Mouse (Mus musculus) ES-Bruce4 (cell line): ENCODE results near the gene Myom3. TPM values are rescaled to one million over a fixed set of nuclear protein-coding genes. Genes with fewer than 3 reads are reported as not detected.

Experiments used
- H3K27ac ChIP-seq: 2 replicates; pipeline ENCODE4 v1.5.1; 2012; ENCODE audit warnings: low read length, inconsistent platforms; ENCODE audit not compliant: insufficient read depth
- H3K27me3 ChIP-seq: 2 replicates; pipeline ENCODE4 v1.6.1; 2012; ENCODE audit warnings: mild to moderate bottlenecking, low read length, inconsistent platforms; ENCODE audit not compliant: control insufficient read depth, poor library complexity, insufficient read depth, severe bottlenecking
- H3K36me3 ChIP-seq: 2 replicates; pipeline ENCODE4 v1.6.1; 2012; ENCODE audit warnings: inconsistent platforms, mild to moderate bottlenecking, low read length, moderate library complexity; ENCODE audit not compliant: control insufficient read depth, poor library complexity, insufficient read depth, severe bottlenecking
- H3K4me1 ChIP-seq: one replicate; pipeline ENCODE4 v1.8.1; 2011; ENCODE audit warnings: low read length; ENCODE audit not compliant: control insufficient read depth, insufficient read depth
- H3K4me3 ChIP-seq: 2 replicates; pipeline ENCODE4 v1.5.1; 2011; ENCODE audit warnings: low read depth, mild to moderate bottlenecking, low read length
- H3K9ac ChIP-seq: 2 replicates; pipeline ENCODE4 v1.6.1; 2012; ENCODE audit warnings: low read depth, mild to moderate bottlenecking, inconsistent platforms; ENCODE audit not compliant: poor library complexity, severe bottlenecking
- H3K9me3 ChIP-seq: replicated peaks from 2 replicates; pipeline ENCODE4 v1.6.1; 2012; ENCODE audit warnings: mild to moderate bottlenecking, low read length, inconsistent platforms; ENCODE audit not compliant: control insufficient read depth, poor library complexity, insufficient read depth, severe bottlenecking
- CTCF ChIP-seq: IDR thresholded peaks from one replicate; pipeline ENCODE4 v1.8.1; 2011; ENCODE audit warnings: low read depth, low read length
- EP300 ChIP-seq: IDR thresholded peaks from 2 replicates; pipeline ENCODE4 v1.6.1; 2011; ENCODE audit warnings: low read depth, low read length; ENCODE audit not compliant: insufficient read depth
- POLR2A ChIP-seq: IDR thresholded peaks from one replicate; pipeline ENCODE4 v1.8.1; 2011; ENCODE audit warnings: low read length; ENCODE audit not compliant: insufficient read depth
- polyA plus RNA-seq: library from polyadenylated mRNA; stranded (reverse); fragments of >200 nt; gene quantifications from 2 replicates; pipeline ENCODE4 v1.2.4, GENCODE M21; 2011; ENCODE audit warnings: low read depth; ENCODE audit not compliant: missing spikeins, insufficient read depth, insufficient read length

Myom3 gene
- polyA plus RNA-seq, 1 experiment = not detected

DNA sequence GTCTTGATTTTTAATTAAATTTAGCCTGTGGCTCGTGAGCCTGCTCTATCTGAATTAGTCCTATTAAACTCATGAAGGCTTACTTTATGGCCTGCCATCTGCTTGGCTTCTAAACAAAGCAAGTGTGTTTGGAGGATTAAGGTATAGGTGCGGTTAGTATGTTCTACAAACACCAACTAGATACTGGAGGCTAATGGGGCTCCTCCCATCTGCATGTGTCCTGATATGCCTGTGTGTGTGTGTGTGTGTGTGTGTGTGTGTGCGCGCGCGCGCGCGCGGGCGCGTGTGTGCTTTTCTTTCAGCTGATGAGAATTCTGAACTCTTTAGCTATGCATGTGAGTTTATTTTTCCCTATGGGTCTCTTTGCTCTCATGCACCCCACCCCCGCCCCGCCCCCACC, 19.8 kb upstream of the Myom3 start:
- Histone ChIP-seq H3K9ac (no peak overlapping the region), H3K27ac (no peak overlapping the region), H3K4me3 (no peak overlapping the region), H3K4me1 (no peaks in the 10 kb centered on the region), H3K27me3 (no peaks in the 10 kb centered on the region), H3K36me3 (no peaks in the 10 kb centered on the region), H3K9me3 (0 out of 2 replicates have a peak, but pooled peaks cover 3% of the 10 kb centered on the region)
- no peak for TF ChIP-seq CTCF
- no peak for TF ChIP-seq POLR2A
- no peak for TF ChIP-seq EP300

DNA sequence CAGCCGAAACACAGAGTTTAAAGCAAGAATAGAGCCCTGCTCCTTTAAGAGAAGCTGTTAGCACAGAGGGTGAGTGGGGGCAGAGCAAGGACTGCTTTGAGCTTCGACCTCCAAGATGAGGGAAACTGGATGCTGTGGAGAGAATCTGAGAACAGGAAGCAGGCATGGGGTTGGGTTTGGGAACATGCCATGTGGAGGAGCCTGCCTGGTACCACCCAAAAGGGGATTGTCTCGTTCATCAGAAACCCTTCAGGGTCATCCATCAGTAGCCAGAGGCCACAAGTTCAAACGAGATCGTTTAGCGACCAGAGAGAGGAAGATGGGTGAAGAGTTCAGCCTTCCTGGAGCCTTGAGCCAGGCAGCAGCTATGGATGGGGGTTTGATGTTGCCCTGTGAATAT, 16.0 kb upstream of the Myom3 start:
- H3K4me1 ChIP-seq = no peaks in the 10 kb centered on the region
- no peaks in the 10 kb centered on the region for H3K36me3 ChIP-seq
- no peaks in the 10 kb centered on the region for H3K27me3 ChIP-seq
- no peaks in the 10 kb centered on the region for H3K9me3 ChIP-seq
- TF ChIP-seq POLR2A = no peak
- TF ChIP-seq CTCF = no peak
- no peak for TF ChIP-seq EP300
- H3K27ac ChIP-seq = no peak overlapping the region
- H3K4me3 ChIP-seq = no peak overlapping the region
- H3K9ac ChIP-seq = no peak overlapping the region

DNA sequence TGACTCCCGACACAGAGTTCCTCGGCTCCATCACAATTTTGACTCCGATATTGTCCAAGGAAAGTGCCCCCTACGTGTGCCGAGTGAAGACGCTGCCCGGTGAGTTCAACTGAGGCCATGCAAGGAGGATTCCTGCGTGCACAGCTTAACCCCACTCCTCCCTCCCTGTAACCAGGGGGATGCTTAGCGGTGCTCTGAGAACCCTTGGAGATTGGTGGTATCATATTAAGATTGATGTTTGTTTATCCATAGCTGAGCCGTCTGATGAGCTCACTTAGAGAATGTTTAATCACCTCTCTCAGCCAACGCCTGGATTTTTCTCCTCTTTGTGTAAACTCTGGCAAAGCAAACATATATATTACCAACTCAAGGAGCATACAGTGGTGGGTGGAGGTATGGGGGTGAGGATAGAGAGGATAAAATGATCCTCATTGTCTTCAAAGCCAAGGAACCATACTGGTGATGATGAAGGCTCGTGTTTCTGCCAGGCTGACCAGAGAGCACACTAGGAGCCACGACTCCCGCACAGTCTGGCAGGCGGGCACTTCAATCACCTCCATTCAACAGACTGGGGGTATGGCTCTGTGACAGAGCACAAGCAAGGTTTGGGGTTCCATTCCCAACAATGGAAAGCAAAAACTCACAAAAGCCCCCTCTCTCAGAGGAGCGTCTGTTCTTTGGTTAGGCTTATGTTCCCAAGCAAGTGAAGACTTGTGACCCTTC, 14.6 kb upstream of the Myom3 start:
- no peaks in the 10 kb centered on the region for H3K9me3 ChIP-seq
- H3K27me3 ChIP-seq = no peaks in the 10 kb centered on the region
- no peak overlapping the region for H3K4me3 ChIP-seq
- H3K36me3 ChIP-seq = no peaks in the 10 kb centered on the region
- no peak overlapping the region for H3K9ac ChIP-seq
- no peaks in the 10 kb centered on the region for H3K4me1 ChIP-seq
- no peak for TF ChIP-seq EP300
- TF ChIP-seq POLR2A = no peak
- no peak for TF ChIP-seq CTCF
- H3K27ac ChIP-seq = no peak overlapping the region

DNA sequence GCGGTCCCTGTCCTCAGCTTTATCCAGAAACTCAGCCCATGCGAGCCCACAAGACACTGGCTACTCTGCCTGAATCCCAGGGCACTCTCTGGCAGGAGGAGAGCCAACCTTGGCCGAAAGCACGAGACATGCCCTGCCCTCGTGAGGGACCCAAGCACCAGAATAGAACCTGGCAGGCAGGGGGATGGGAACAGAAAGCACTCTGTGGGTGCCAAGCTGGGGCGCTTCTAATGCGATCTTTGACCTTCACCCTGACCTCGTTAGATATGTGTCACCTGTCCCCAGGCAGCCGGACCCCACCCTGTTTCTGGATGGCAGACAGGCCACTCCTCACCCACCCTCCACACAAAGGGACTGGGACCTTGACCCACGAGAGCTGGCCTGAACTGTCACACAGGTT, 13.9 kb upstream of the Myom3 start:
- Histone ChIP-seq H3K36me3 (no peaks in the 10 kb centered on the region), H3K9me3 (no peaks in the 10 kb centered on the region), H3K9ac (no peak overlapping the region), H3K4me1 (no peaks in the 10 kb centered on the region), H3K27me3 (no peaks in the 10 kb centered on the region), H3K4me3 (no peak overlapping the region), H3K27ac (no peak overlapping the region)
- no peak for TF ChIP-seq EP300

DNA sequence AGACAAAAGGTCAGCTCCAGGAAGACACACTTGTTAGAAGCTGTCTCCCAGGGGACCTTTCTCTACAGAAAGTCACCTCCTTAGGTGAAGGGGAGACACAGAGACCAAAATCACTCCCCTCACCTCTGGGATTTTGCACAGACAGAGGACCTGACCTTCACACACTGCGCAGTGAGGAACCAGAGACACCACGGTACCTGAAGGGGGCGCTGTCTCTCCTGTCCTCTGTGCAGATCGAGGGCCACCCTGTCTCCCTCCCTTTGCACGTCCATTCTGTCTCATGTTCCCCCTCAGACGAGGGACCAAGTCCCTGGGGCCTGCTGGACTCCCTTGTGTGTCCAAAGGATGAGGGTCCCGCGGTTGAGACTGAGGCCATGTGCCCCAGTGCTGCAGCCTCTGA, 8.6 kb upstream of the Myom3 start:
- no peak for TF ChIP-seq POLR2A
- peak; percentile 71 for TF ChIP-seq CTCF
- no peak for TF ChIP-seq EP300

GRCm38 (mm10) chr4:135752106-135752778, 7.3 kb upstream of the Myom3 start:
- Histone ChIP-seq H3K4me3 (no peak overlapping the region), H3K27ac (no peak overlapping the region), H3K27me3 (no peaks in the 10 kb centered on the region), H3K36me3 (no peaks in the 10 kb centered on the region), H3K9ac (no peak overlapping the region), H3K9me3 (no peaks in the 10 kb centered on the region), H3K4me1 (no peaks in the 10 kb centered on the region)
- no peak for TF ChIP-seq CTCF
- no peak for TF ChIP-seq EP300
- no peak for TF ChIP-seq POLR2A

More for the DNA sequence above, 8.6 kb upstream of the Myom3 start:
- no peaks in the 10 kb centered on the region for H3K27me3 ChIP-seq
- no peak overlapping the region for H3K9ac ChIP-seq
- H3K9me3 ChIP-seq = no peaks in the 10 kb centered on the region
- H3K36me3 ChIP-seq = no peaks in the 10 kb centered on the region
- no peak overlapping the region for H3K4me3 ChIP-seq
- H3K27ac ChIP-seq = no peak overlapping the region
- no peaks in the 10 kb centered on the region for H3K4me1 ChIP-seq
